ENCODE assay signal across 7 mouse cellular contexts in genomic region chr15:102202971-102203834, GRCm38 (mm10). TPM values are rescaled to one million over a fixed set of nuclear protein-coding genes. Genes with fewer than 3 reads are reported as not detected.
DNase-seq lines count a peak whose midpoint lies in the region; ATAC-seq lines count a peak whose summit lies in the region.

Gene Zfp740 (plus strand): TSS chr15:102203249.

- H3K4me2 ChIP-seq in midbrain, embryonic 13.5 days (replicated peaks), result peak within 1 kb of the TSS; percentile 81

- under 1% methylated on average over 68 of the region's 68 CpGs for WGBS in embryonic facial prominence, embryonic 10.5 days
- 1% methylated on average over 64 of the region's 68 CpGs for WGBS in limb, embryonic 10.5 days
- under 1% methylated on average over 64 of the region's 68 CpGs for WGBS in midbrain, embryonic 13.5 days

- no peaks in the 10 kb centered on the region for H3K9me3 ChIP-seq in embryonic facial prominence, embryonic 10.5 days
- no peaks in the 10 kb centered on the region for H3K9me3 ChIP-seq in limb, embryonic 10.5 days (replicated peaks)
- no peaks in the 10 kb centered on the region for H3K9me3 ChIP-seq in midbrain, embryonic 13.5 days

- no peaks in the 10 kb centered on the region for H3K27me3 ChIP-seq in embryonic facial prominence, embryonic 10.5 days (replicated peaks; ENCODE audit: low read depth, poor library complexity, severe bottlenecking)
- no peaks in the 10 kb centered on the region for H3K27me3 ChIP-seq in limb, embryonic 10.5 days (ENCODE audit: low read depth, poor library complexity, severe bottlenecking)
- no peaks in the 10 kb centered on the region for H3K27me3 ChIP-seq in midbrain, embryonic 13.5 days

- H3K4me1 ChIP-seq in embryonic facial prominence, embryonic 10.5 days, result peaks cover 36% of the 10 kb centered on the region
- peaks cover 27% of the 10 kb centered on the region for H3K4me1 ChIP-seq in limb, embryonic 10.5 days
- peaks cover 46% of the 10 kb centered on the region for H3K4me1 ChIP-seq in midbrain, embryonic 13.5 days (replicated peaks)

- peak; percentile 88 for ATAC-seq in granulocyte monocyte progenitor cell, adult 5-6 weeks (replicated peaks; ENCODE audit: poor library complexity, severe bottlenecking)
- peak; percentile 96 for ATAC-seq in midbrain, embryonic 13.5 days

- peak within 1 kb of the TSS; percentile 88 for H3K4me3 ChIP-seq in embryonic facial prominence, embryonic 10.5 days
- peak within 1 kb of the TSS; percentile 82 for H3K4me3 ChIP-seq in limb, embryonic 10.5 days
- peak within 1 kb of the TSS; percentile 84 for H3K4me3 ChIP-seq in midbrain, embryonic 13.5 days (replicated peaks)

- H3K27ac ChIP-seq in embryonic facial prominence, embryonic 10.5 days (replicated peaks), result peak within 1 kb of the TSS; percentile 99
- peak within 1 kb of the TSS; percentile 99 for H3K27ac ChIP-seq in limb, embryonic 10.5 days
- H3K27ac ChIP-seq in midbrain, embryonic 13.5 days, result peak within 1 kb of the TSS; percentile 99

- H3K36me3 ChIP-seq in embryonic facial prominence, embryonic 10.5 days (replicated peaks), result peaks cover 52% of the 10 kb centered on the region
- H3K36me3 ChIP-seq in limb, embryonic 10.5 days, result peaks cover 55% of the 10 kb centered on the region
- peaks cover 24% of the 10 kb centered on the region for H3K36me3 ChIP-seq in midbrain, embryonic 13.5 days

- DNase-seq in adrenal gland, postnatal 10 days, result peak; percentile 98
- peak; percentile 99 for DNase-seq in embryonic facial prominence, embryonic 10.5 days (ENCODE audit: low spot score)
- DNase-seq in kidney, adult 11 months, result peak; percentile 96
- peak; percentile 98 for DNase-seq in limb, embryonic 10.5 days (ENCODE audit: low spot score)
- peak; percentile 86 for DNase-seq in spleen, adult 12 weeks (ENCODE audit: low spot score)

- H3K9ac ChIP-seq in midbrain, embryonic 13.5 days (replicated peaks), result peak within 1 kb of the TSS; percentile 90

RNA-seq across cellular contexts. Expression of gene Zfp740, which starts in this region (rescaled TPM):
- 10 to 100 TPM; 66.7 to 84.9 TPM for total RNA-seq in adrenal gland, postnatal 10 days (2021)
- polyA plus RNA-seq in embryonic facial prominence, embryonic 10.5 days (2016; fragmentation: Nextera tagmentation; extraction: Ambion mirVana), result 77.6 and 79.3 TPM in 2 replicates
- 48.7 and 68.9 TPM in 2 replicates for total RNA-seq in granulocyte monocyte progenitor cell, adult 5-6 weeks (2014; fragmentation: Nextera tagmentation)
- total RNA-seq in granulocyte monocyte progenitor cell, adult 5-6 weeks (2017), result 23.8 and 27.8 TPM in 2 replicates
- polyA plus RNA-seq in limb, embryonic 10.5 days (2016; fragmentation: Nextera tagmentation; extraction: Ambion mirVana), result 73.0 and 88.7 TPM in 2 replicates
- polyA plus RNA-seq in midbrain, embryonic 13.5 days (2015; fragmentation: Nextera tagmentation; extraction: Ambion mirVana), result 81.1 and 83.0 TPM in 2 replicates

Comparison
In these comparisons a context has a peak if more than half of its experiments do, and no peak if none do; other contexts are left out.
1. Peak in every context shown above with its lines: DNase-seq, ATAC-seq, H3K4me3 ChIP-seq and H3K27ac ChIP-seq.